Mouse (Mus musculus): Measurements from ENCODE around the gene Tpt1. TPM values are rescaled to one million over a fixed set of nuclear protein-coding genes. Genes with fewer than 3 reads are reported as not detected.
A peak's percentile ranks its signal among the peaks of the same experiment; 100 is the strongest.
"Not testable (repeated sequence)": the region's sequence is repeated elsewhere in the genome, so short reads cannot be mapped to it uniquely, and the experiment has no call there.

The Tpt1 gene
- polyA plus RNA-seq, 1 experiment from 2014 or later = 857 TPM

GRCm38 (mm10) chr14:75828221-75828620, 16.7 kb upstream of the Tpt1 start:
- WGBS = 48% methylated on average over 11 of the region's 11 CpGs

GRCm38 (mm10) chr14:75828866-75829806, 15.8 kb upstream of the Tpt1 start:
- peak overlapping the region; percentile 42; the same call in 1 of the 2 replicates for H3K9ac ChIP-seq (ENCODE audit: low read depth, low read length)
- no peak for ATAC-seq

More at GRCm38 (mm10) chr14:75828221-75828620, 16.7 kb upstream of the Tpt1 start:
- Histone ChIP-seq H3K27me3 (replicated peaks; ENCODE audit: control insufficient read depth, insufficient read depth, low read length) (no peaks in the 10 kb centered on the region), H3K27ac (ENCODE audit: low read length) (no peak overlapping the region), H3K4me3 (ENCODE audit: low read length) (no peak overlapping the region), H3K9ac (ENCODE audit: low read depth, low read length) (no peak overlapping the region), H3K9me3 (ENCODE audit: control insufficient read depth, low read length) (no peaks in the 10 kb centered on the region), H3K4me1 (ENCODE audit: control insufficient read depth, insufficient read depth, low read length) (peaks cover 12% of the 10 kb centered on the region), H3K36me3 (ENCODE audit: control insufficient read depth, insufficient read depth, low read length) (no peaks in the 10 kb centered on the region), H3K4me2 (ENCODE audit: low read depth, low read length) (no peak overlapping the region)
- no peak for ATAC-seq

GRCm38 (mm10) chr14:75829817-75830216, 15.1 kb upstream of the Tpt1 start:
- H3K4me1 ChIP-seq (ENCODE audit: control insufficient read depth, insufficient read depth, low read length) = peaks cover 17% of the 10 kb centered on the region
- H3K4me2 ChIP-seq (ENCODE audit: low read depth, low read length); H3K9me3 ChIP-seq (ENCODE audit: control insufficient read depth, low read length); ATAC-seq; H3K4me3 ChIP-seq (ENCODE audit: low read length); H3K9ac ChIP-seq (ENCODE audit: low read depth, low read length); H3K27ac ChIP-seq (ENCODE audit: low read length); H3K36me3 ChIP-seq (ENCODE audit: control insufficient read depth, insufficient read depth, low read length); H3K27me3 ChIP-seq (replicated peaks; ENCODE audit: control insufficient read depth, insufficient read depth, low read length): not testable (repeated sequence)
- 64% methylated on average over 14 of the region's 14 CpGs for WGBS

More at GRCm38 (mm10) chr14:75828866-75829806, 15.8 kb upstream of the Tpt1 start:
- Histone ChIP-seq H3K27me3 (replicated peaks; ENCODE audit: control insufficient read depth, insufficient read depth, low read length) (no peaks in the 10 kb centered on the region), H3K4me1 (ENCODE audit: control insufficient read depth, insufficient read depth, low read length) (peaks cover 16% of the 10 kb centered on the region), H3K9me3 (ENCODE audit: control insufficient read depth, low read length) (no peaks in the 10 kb centered on the region), H3K27ac (ENCODE audit: low read length) (no peak overlapping the region), H3K4me3 (ENCODE audit: low read length) (peak overlapping the region; percentile 33), H3K4me2 (ENCODE audit: low read depth, low read length) (peak overlapping the region; percentile 63), H3K36me3 (ENCODE audit: control insufficient read depth, insufficient read depth, low read length) (no peaks in the 10 kb centered on the region)
- 8% methylated on average over 32 of the region's 32 CpGs for WGBS

- peak; percentile 38 for ATAC-seq
- Histone ChIP-seq H3K4me3 (ENCODE audit: low read length) (no peak overlapping the region), H3K9me3 (ENCODE audit: control insufficient read depth, low read length) (no peaks in the 10 kb centered on the region), H3K4me2 (ENCODE audit: low read depth, low read length) (no peak overlapping the region), H3K9ac (ENCODE audit: low read depth, low read length) (no peak overlapping the region), H3K27ac (ENCODE audit: low read length) (0 out of 2 replicates have a peak overlapping the region, but pooled peaks have one; percentile 23), H3K36me3 (ENCODE audit: control insufficient read depth, insufficient read depth, low read length) (no peaks in the 10 kb centered on the region), H3K27me3 (replicated peaks; ENCODE audit: control insufficient read depth, insufficient read depth, low read length) (no peaks in the 10 kb centered on the region), H3K4me1 (ENCODE audit: control insufficient read depth, insufficient read depth, low read length) (peaks cover 28% of the 10 kb centered on the region)
- 56% methylated on average over 2 of the region's 2 CpGs for WGBS
Measured at GRCm38 (mm10) chr14:75832031-75832430, 12.9 kb upstream of the Tpt1 start.

- Histone ChIP-seq H3K4me3 (ENCODE audit: low read length) (peak overlapping the region; percentile 60), H3K4me1 (ENCODE audit: control insufficient read depth, insufficient read depth, low read length) (peaks cover 36% of the 10 kb centered on the region)
- no peak for ATAC-seq
Measured at GRCm38 (mm10) chr14:75832982-75833381, 11.9 kb upstream of the Tpt1 start.

GRCm38 (mm10) chr14:75833546-75834250, 11.2 kb upstream of the Tpt1 start:
- H3K9ac ChIP-seq (ENCODE audit: low read depth, low read length) = peak overlapping the region; percentile 67
- no peaks in the 10 kb centered on the region for H3K36me3 ChIP-seq (ENCODE audit: control insufficient read depth, insufficient read depth, low read length)
- H3K27ac ChIP-seq (ENCODE audit: low read length) = peak overlapping the region; percentile 100
- WGBS = 1% methylated on average over 12 of the region's 12 CpGs
- H3K4me3 ChIP-seq (ENCODE audit: low read length) = peak overlapping the region; percentile 60
- peak; percentile 53 for ATAC-seq
- no peaks in the 10 kb centered on the region for H3K27me3 ChIP-seq (replicated peaks; ENCODE audit: control insufficient read depth, insufficient read depth, low read length)
- H3K4me1 ChIP-seq (ENCODE audit: control insufficient read depth, insufficient read depth, low read length) = peaks cover 36% of the 10 kb centered on the region
- no peaks in the 10 kb centered on the region for H3K9me3 ChIP-seq (ENCODE audit: control insufficient read depth, low read length)
- peak overlapping the region; percentile 100 for H3K4me2 ChIP-seq (ENCODE audit: low read depth, low read length)

More at GRCm38 (mm10) chr14:75832982-75833381, 11.9 kb upstream of the Tpt1 start:
- peak overlapping the region; percentile 100 for H3K4me2 ChIP-seq (ENCODE audit: low read depth, low read length)
- H3K9ac ChIP-seq (ENCODE audit: low read depth, low read length) = peak overlapping the region; percentile 67
- no peaks in the 10 kb centered on the region for H3K27me3 ChIP-seq (replicated peaks; ENCODE audit: control insufficient read depth, insufficient read depth, low read length)
- no peaks in the 10 kb centered on the region for H3K36me3 ChIP-seq (ENCODE audit: control insufficient read depth, insufficient read depth, low read length)
- peak overlapping the region; percentile 100 for H3K27ac ChIP-seq (ENCODE audit: low read length)
- 32% methylated on average over 4 of the region's 4 CpGs for WGBS
- no peaks in the 10 kb centered on the region for H3K9me3 ChIP-seq (ENCODE audit: control insufficient read depth, low read length)

GRCm38 (mm10) chr14:75834251-75834738, 10.6 kb upstream of the Tpt1 start:
- Histone ChIP-seq H3K9me3 (ENCODE audit: control insufficient read depth, low read length) (no peaks in the 10 kb centered on the region), H3K4me1 (ENCODE audit: control insufficient read depth, insufficient read depth, low read length) (peaks cover 30% of the 10 kb centered on the region), H3K36me3 (ENCODE audit: control insufficient read depth, insufficient read depth, low read length) (no peaks in the 10 kb centered on the region), H3K27ac (ENCODE audit: low read length) (peak overlapping the region; percentile 100), H3K4me2 (ENCODE audit: low read depth, low read length) (peak overlapping the region; percentile 100), H3K27me3 (replicated peaks; ENCODE audit: control insufficient read depth, insufficient read depth, low read length) (no peaks in the 10 kb centered on the region), H3K9ac (ENCODE audit: low read depth, low read length) (peak overlapping the region; percentile 88), H3K4me3 (ENCODE audit: low read length) (peak overlapping the region; percentile 60)
- peak; percentile 86 for ATAC-seq
- WGBS = 0% methylated on average over 10 of the region's 10 CpGs

- H3K4me3 ChIP-seq (ENCODE audit: low read length) = peak overlapping the region; percentile 60
- H3K4me1 ChIP-seq (ENCODE audit: control insufficient read depth, insufficient read depth, low read length) = peaks cover 29% of the 10 kb centered on the region
- peak overlapping the region; percentile 100 for H3K4me2 ChIP-seq (ENCODE audit: low read depth, low read length)
- peak; percentile 63 for ATAC-seq
- no peaks in the 10 kb centered on the region for H3K9me3 ChIP-seq (ENCODE audit: control insufficient read depth, low read length)
- no peaks in the 10 kb centered on the region for H3K27me3 ChIP-seq (replicated peaks; ENCODE audit: control insufficient read depth, insufficient read depth, low read length)
- H3K9ac ChIP-seq (ENCODE audit: low read depth, low read length) = peak overlapping the region; percentile 88
- under 1% methylated on average over 16 of the region's 16 CpGs for WGBS
- H3K27ac ChIP-seq (ENCODE audit: low read length) = peak overlapping the region; percentile 100
- no peaks in the 10 kb centered on the region for H3K36me3 ChIP-seq (ENCODE audit: control insufficient read depth, insufficient read depth, low read length)
Measured at GRCm38 (mm10) chr14:75834739-75835381, 10.0 kb upstream of the Tpt1 start.

Data from intestine, embryonic 16.5 days (tissue).